Mouse (Mus musculus) kidney, embryonic 14.5 days (tissue): ENCODE measurements around the gene Cenpt. TPM values are rescaled to one million over a fixed set of nuclear protein-coding genes. Genes with fewer than 3 reads are reported as not detected.

Experiments used
- ATAC-seq: fragments of 200-750 bp; cut with Nextera tagmentation; 2 replicates; pipeline ENCODE4 v1.8.0; 2017; ENCODE audit warnings: moderate number of reproducible peaks, mild to moderate bottlenecking, moderate TSS enrichment, moderate library complexity; ENCODE audit not compliant: low FRiP score, low TSS enrichment
- H3K27ac ChIP-seq: fragments of 300-500 bp; sonication (generic); 2 replicates; pipeline ENCODE4 v1.5.1; 2014; ENCODE audit warnings: low read depth, mild to moderate bottlenecking, low read length, moderate library complexity, mixed read lengths
- H3K27me3 ChIP-seq: fragments of 300-500 bp; sonication (generic); 2 replicates; pipeline ENCODE4 v1.6.1; 2014; ENCODE audit warnings: mild to moderate bottlenecking, low read length; ENCODE audit not compliant: control insufficient read depth, insufficient read depth
- H3K36me3 ChIP-seq: fragments of 300-500 bp; sonication (generic); 2 replicates; pipeline ENCODE4 v1.6.1; 2014; ENCODE audit warnings: low read length, mixed read lengths; ENCODE audit not compliant: control insufficient read depth, insufficient read depth
- H3K4me1 ChIP-seq: fragments of 300-500 bp; sonication (generic); 2 replicates; pipeline ENCODE4 v1.6.1; 2014; ENCODE audit warnings: low read length, mixed read lengths; ENCODE audit not compliant: control insufficient read depth, insufficient read depth
- H3K4me2 ChIP-seq: fragments of 300-500 bp; sonication (generic); replicated peaks from 2 replicates; pipeline ENCODE4 v1.6.1; 2014; ENCODE audit warnings: low read depth, mild to moderate bottlenecking, low read length
- H3K4me3 ChIP-seq: fragments of 300-500 bp; sonication (generic); 2 replicates; pipeline ENCODE4 v1.5.1; 2014; ENCODE audit warnings: mild to moderate bottlenecking, low read length
- H3K9ac ChIP-seq: fragments of 300-500 bp; sonication (generic); 2 replicates; pipeline ENCODE4 v1.6.1; 2014; ENCODE audit warnings: low read depth, mild to moderate bottlenecking, low read length, moderate library complexity
- H3K9me3 ChIP-seq: fragments of 300-500 bp; sonication (generic); 2 replicates; pipeline ENCODE4 v1.6.1; 2016; ENCODE audit warnings: low read length; ENCODE audit not compliant: control insufficient read depth
- WGBS: fragments of 180-500 bp; shearing (Covaris S2); extraction: QIAGEN DNeasy Blood & Tissue Kit; methylation state at CpG from one replicate; pipeline ENCODE4 v1.1.7; 2014; 5-methylcytosine and 5-hydroxymethylcytosine counted together
- polyA plus RNA-seq: library from polyadenylated mRNA; unstranded; fragments of >200 nt; fragmentation: Nextera tagmentation; extraction: Ambion mirVana; gene quantifications from 2 replicates; pipeline ENCODE4 v1.2.1, GENCODE M21; 2014

The Cenpt gene
- polyA plus RNA-seq, 1 experiment from 2014 or later = 41.0 TPM

DNA sequence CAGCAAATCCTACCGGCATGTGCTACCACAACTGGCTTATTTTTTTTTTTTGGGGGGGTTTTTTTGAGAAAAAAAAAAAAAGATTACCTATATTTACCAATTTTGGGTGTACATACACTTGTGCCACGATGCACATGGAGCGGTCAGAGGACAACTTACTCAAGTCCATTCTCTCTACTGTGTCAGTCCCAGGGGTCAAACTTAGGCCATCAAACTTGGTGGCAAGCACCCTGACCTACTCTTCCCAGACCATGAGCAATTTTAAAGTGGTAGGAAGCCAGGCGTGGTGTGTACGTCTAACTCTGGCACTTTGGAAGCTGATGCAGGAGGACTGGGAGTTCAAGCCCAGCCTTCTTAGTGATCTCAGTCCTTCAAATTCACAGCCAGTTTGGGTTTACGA is 39.8 kb downstream of the Cenpt start:
- no peaks in the 10 kb centered on the region for H3K4me1 ChIP-seq
- no peaks in the 10 kb centered on the region for H3K27me3 ChIP-seq
- WGBS = 95% methylated on average over 6 of the region's 6 CpGs
- H3K9me3 ChIP-seq = no peaks in the 10 kb centered on the region
- H3K27ac ChIP-seq = no peak overlapping the region
- H3K36me3 ChIP-seq = peaks cover 16% of the 10 kb centered on the region; the same call in 1 of the 2 replicates
- H3K4me2 ChIP-seq = no peak overlapping the region
- no peak overlapping the region for H3K4me3 ChIP-seq
- ATAC-seq = no peak
- H3K9ac ChIP-seq = no peak overlapping the region

DNA sequence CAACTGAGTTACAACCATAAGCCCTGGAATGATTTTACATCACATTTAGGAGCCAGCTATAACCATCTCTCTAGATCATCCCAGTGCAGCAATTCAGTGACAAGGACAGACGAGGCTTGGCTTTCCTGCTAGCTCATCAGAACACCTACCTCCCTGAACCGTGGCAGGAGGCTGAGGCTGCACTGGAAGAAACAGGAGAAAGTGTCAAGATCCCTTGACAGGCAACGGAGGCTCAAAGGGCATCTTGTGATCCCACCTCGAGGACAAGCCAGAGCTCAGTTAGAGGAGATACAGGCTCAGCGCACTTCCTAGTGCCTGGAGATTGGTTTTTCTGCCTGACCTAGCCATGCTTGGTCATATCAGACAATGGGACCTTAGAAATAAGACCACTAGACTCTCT is 40.6 kb downstream of the Cenpt start:
- no peak overlapping the region for H3K4me2 ChIP-seq
- WGBS = 81% methylated on average over 5 of the region's 5 CpGs
- no peaks in the 10 kb centered on the region for H3K27me3 ChIP-seq
- H3K36me3 ChIP-seq = peaks cover 16% of the 10 kb centered on the region; the same call in 1 of the 2 replicates
- H3K4me1 ChIP-seq = no peaks in the 10 kb centered on the region; the same call in 1 of the 2 replicates
- H3K9ac ChIP-seq = no peak overlapping the region
- no peak for ATAC-seq
- H3K4me3 ChIP-seq = no peak overlapping the region
- no peak overlapping the region for H3K27ac ChIP-seq
- H3K9me3 ChIP-seq = no peaks in the 10 kb centered on the region

DNA sequence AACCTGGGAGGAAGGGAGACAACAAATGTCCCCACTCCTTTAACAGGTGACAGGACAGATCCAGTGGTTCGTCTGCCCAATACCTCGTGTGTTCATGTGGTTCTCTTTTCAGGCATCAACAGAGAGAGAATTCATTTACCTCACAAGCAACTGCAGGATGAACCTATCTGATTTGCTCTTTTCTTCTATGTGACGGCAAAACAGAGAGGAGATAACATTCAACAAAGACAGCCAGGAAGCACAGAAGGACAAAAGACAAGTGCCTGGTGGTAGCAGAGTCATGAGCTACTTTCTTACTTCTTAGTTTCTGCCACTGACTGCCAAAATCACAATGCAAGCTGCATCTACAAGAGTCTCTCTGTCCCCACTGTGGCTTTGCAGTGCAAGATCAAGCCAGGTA is 41.5 kb downstream of the Cenpt start:
- Histone ChIP-seq H3K4me3 (no peak overlapping the region), H3K9ac (no peak overlapping the region), H3K4me2 (no peak overlapping the region), H3K9me3 (no peaks in the 10 kb centered on the region), H3K27me3 (no peaks in the 10 kb centered on the region), H3K36me3 (peaks cover 16% of the 10 kb centered on the region; the same call in 1 of the 2 replicates), H3K27ac (no peak overlapping the region), H3K4me1 (no peaks in the 10 kb centered on the region; the same call in 1 of the 2 replicates)
- 83% methylated on average over 3 of the region's 3 CpGs for WGBS
- ATAC-seq = no peak

DNA sequence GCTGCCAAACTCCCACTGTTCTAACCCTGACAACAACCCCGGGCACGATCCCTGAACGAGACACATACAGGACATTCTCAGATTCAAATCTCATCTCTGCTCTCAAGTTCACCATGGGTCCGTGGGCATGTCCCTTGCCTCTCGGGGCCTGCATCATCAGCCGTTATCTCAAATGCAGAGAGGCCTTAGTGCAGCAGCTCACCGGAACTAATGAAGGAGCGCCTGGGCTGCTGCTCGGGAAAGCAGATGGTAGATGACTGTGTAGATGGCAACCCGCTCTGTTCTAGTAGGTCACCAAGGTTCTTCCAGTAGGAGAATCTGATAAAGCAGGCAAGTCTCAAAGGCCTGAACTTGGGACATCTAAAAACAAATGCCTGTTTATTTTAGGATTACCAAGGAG is 42.0 kb downstream of the Cenpt start:
- Histone ChIP-seq H3K4me2 (no peak overlapping the region), H3K27ac (no peak overlapping the region), H3K36me3 (peaks cover 16% of the 10 kb centered on the region; the same call in 1 of the 2 replicates), H3K9me3 (no peaks in the 10 kb centered on the region), H3K4me3 (no peak overlapping the region), H3K27me3 (no peaks in the 10 kb centered on the region), H3K4me1 (no peaks in the 10 kb centered on the region; the same call in 1 of the 2 replicates), H3K9ac (no peak overlapping the region)
- WGBS = 85% methylated on average over 10 of the region's 10 CpGs
- ATAC-seq = no peak

DNA sequence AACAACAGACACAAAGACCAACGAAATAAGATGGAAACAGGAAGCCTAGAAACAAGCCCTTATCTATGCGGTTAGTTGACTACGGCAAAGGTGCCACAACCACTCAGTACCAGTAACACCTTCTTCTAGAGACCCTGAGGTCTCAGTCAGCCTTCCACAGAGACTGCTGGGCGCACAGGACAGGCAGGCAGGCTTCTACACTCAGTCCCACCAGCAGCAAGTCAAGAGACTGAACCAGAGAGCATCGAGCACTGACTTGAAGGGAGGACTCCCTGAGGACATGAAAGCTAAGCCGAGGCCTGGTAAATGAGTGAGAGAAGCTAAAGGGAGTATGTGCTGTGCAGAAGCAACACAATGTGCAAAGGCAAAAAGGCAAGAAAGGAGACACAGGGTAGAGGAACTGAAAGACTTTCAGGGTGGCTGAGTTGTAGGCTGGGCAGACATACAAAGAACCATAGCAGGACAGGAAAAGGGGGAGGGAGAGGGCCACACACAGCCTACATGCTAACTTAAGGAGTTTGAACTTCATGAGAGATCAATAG is 42.8 kb downstream of the Cenpt start:
- WGBS = 87% methylated on average over 6 of the region's 6 CpGs
- no peak for ATAC-seq
- Histone ChIP-seq H3K27ac (no peak overlapping the region), H3K4me3 (no peak overlapping the region), H3K4me2 (no peak overlapping the region), H3K9ac (no peak overlapping the region), H3K4me1 (no peaks in the 10 kb centered on the region; the same call in 1 of the 2 replicates), H3K9me3 (no peaks in the 10 kb centered on the region), H3K27me3 (no peaks in the 10 kb centered on the region), H3K36me3 (peaks cover 18% of the 10 kb centered on the region; the same call in 1 of the 2 replicates)

DNA sequence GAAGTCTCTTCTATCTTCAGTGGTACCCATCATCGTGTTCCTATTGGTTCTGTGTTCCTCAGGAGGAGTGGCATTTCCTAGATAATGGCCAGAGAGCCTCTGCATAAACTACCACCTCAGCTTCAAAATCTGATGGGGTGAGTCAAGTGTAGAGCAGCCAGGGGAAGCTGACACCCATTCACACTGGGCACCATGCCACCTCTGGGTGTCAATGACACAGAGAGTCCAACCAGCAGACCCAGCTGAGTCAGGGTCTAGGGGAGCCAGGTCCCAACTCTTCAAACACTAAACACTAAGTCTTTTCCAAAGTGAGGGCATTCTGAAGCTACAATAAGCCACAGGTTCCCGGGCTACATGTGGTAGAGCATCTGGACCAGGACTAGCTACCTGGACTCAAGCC is 44.6 kb downstream of the Cenpt start:
- Histone ChIP-seq H3K27ac (no peak overlapping the region), H3K9ac (no peak overlapping the region), H3K9me3 (no peaks in the 10 kb centered on the region), H3K36me3 (peaks cover 28% of the 10 kb centered on the region; the same call in 1 of the 2 replicates), H3K4me2 (no peak overlapping the region), H3K4me1 (no peaks in the 10 kb centered on the region; the same call in 1 of the 2 replicates), H3K27me3 (no peaks in the 10 kb centered on the region), H3K4me3 (no peak overlapping the region)
- no peak for ATAC-seq
- WGBS = 98% methylated on average over 2 of the region's 2 CpGs

DNA sequence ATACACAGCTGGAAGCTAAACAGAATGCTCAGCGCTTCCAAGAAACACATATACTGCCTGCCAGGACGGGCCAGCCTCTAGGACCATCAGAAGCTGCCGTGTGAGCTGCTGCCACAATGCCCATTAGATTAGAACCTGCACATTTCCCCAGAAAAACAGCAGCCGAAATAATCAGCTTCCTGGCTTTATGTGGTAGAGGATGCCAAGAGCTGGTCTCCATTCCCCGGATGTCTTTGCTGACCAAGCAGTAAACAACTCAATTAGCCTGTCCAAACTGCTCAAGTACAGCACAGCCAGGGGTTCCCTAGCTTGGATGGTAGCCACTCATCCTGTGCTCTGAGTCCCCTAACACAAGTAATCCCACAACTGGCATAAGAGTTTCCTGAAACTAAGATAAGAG is 45.3 kb downstream of the Cenpt start:
- no peak for ATAC-seq
- peaks cover 28% of the 10 kb centered on the region; the same call in 1 of the 2 replicates for H3K36me3 ChIP-seq
- H3K4me1 ChIP-seq = no peaks in the 10 kb centered on the region; the same call in 1 of the 2 replicates
- no peak overlapping the region for H3K27ac ChIP-seq
- H3K4me2 ChIP-seq = no peak overlapping the region
- H3K27me3 ChIP-seq = no peaks in the 10 kb centered on the region
- H3K4me3 ChIP-seq = no peak overlapping the region
- 75% methylated on average over 5 of the region's 5 CpGs for WGBS
- H3K9ac ChIP-seq = no peak overlapping the region
- H3K9me3 ChIP-seq = no peaks in the 10 kb centered on the region

DNA sequence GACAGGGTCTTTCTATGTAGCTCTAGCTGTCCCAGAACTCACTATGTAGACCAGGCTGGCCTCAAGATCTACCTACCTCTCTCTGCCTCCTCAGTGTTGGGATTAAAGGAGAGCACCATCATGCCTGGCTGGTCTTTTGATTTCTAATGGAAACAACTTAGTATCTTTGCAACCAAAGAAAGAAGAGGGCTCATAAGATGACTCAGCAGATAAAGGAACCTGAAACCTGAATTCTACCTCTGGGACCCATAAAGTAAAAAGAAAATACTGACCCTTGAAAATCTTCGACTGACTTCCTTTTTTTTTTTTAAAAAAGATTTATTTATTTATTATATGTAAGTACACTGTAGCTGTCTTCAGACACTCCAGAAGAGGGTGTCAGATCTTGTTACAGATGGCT is 47.1 kb downstream of the Cenpt start:
- Histone ChIP-seq H3K27ac (no peak overlapping the region), H3K4me1 (no peaks in the 10 kb centered on the region; the same call in 1 of the 2 replicates), H3K4me3 (no peak overlapping the region), H3K9ac (no peak overlapping the region), H3K9me3 (no peaks in the 10 kb centered on the region), H3K4me2 (no peak overlapping the region), H3K27me3 (no peaks in the 10 kb centered on the region), H3K36me3 (peaks cover 15% of the 10 kb centered on the region; the same call in 1 of the 2 replicates)
- ATAC-seq = no peak
- WGBS = 54% methylated on average over 1 of the region's 1 CpGs

DNA sequence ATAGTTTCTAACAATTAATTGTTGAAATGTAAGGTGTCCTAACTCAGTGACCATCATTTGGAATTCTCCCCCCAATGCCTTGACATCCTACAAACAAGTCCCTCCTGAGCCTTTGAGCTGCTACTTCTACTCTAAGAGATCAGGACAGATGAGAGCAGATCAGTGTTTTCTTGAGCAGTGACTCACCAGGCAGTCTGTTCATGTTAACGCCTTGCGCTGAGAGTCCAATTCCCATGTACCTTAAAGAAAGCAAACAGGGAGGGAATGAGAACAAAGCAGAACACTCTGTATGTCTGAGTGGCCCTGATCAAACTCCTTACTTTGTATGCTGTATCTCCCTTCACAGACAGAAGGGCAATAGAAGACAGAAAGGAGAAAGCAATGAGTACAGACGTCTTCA is 47.7 kb downstream of the Cenpt start:
- no peaks in the 10 kb centered on the region; the same call in 1 of the 2 replicates for H3K4me1 ChIP-seq
- 86% methylated on average over 3 of the region's 3 CpGs for WGBS

More for the DNA sequence above, 47.7 kb downstream of the Cenpt start:
- peaks cover 15% of the 10 kb centered on the region; the same call in 1 of the 2 replicates for H3K36me3 ChIP-seq
- ATAC-seq = no peak
- H3K27me3 ChIP-seq = no peaks in the 10 kb centered on the region
- no peak overlapping the region for H3K4me3 ChIP-seq
- H3K9ac ChIP-seq = no peak overlapping the region
- H3K9me3 ChIP-seq = no peaks in the 10 kb centered on the region
- no peak overlapping the region for H3K27ac ChIP-seq
- H3K4me2 ChIP-seq = no peak overlapping the region
